Comparison of ENCODE assay signal across 26 mouse cellular contexts in genomic region chr1:135812205-135812604, GRCm38 (mm10). TPM values are rescaled to one million over a fixed set of nuclear protein-coding genes. Genes with fewer than 3 reads are reported as not detected.
DNase-seq lines count a peak whose midpoint lies in the region; ATAC-seq and TF ChIP-seq lines count a peak whose summit lies in the region.
"Had no signal": no experiment of that assay in that cellular context is flagged by ENCODE, and none has a peak within 500 bp of the region (broad histone marks: within the 10 kb centered on the region; RNA-seq: fewer than 3 reads in every experiment).

No protein-coding gene starts in this region.

- H3K4me2 ChIP-seq in embryonic facial prominence, embryonic 14.5 days (ENCODE audit: low read depth, low read length), result no peak overlapping the region
- no peak overlapping the region for H3K4me2 ChIP-seq in heart, embryonic 15.5 days
- H3K4me2 ChIP-seq in lung, postnatal 0 days (replicated peaks; ENCODE audit: low read depth, low read length), result no peak overlapping the region
- H3K4me2 ChIP-seq in stomach, postnatal 0 days (replicated peaks; ENCODE audit: low read depth), result no peak overlapping the region
- H3K4me2 ChIP-seq: forebrain, embryonic 15.5 days; hindbrain, embryonic 12.5 days; kidney, embryonic 15.5 days; neural tube, embryonic 15.5 days had no signal

- no peak for TF ChIP-seq EP300 in lung, postnatal 0 days (IDR thresholded peaks at IDR 0.05)
- no peak for TF ChIP-seq EP300 in stomach, postnatal 0 days (optimal IDR thresholded peaks at IDR 0.05)

- H3K9me3 ChIP-seq in embryonic facial prominence, embryonic 14.5 days (ENCODE audit: control insufficient read depth, low read length), result no peaks in the 10 kb centered on the region
- H3K9me3 ChIP-seq in embryonic facial prominence, embryonic 10.5 days, result no peaks in the 10 kb centered on the region
- no peaks in the 10 kb centered on the region for H3K9me3 ChIP-seq in heart, embryonic 15.5 days (replicated peaks)
- H3K9me3 ChIP-seq in lung, postnatal 0 days (ENCODE audit: low read length), result no peaks in the 10 kb centered on the region
- H3K9me3 ChIP-seq in stomach, postnatal 0 days (ENCODE audit: control insufficient read depth, low read length), result no peaks in the 10 kb centered on the region
- H3K9me3 ChIP-seq: forebrain, embryonic 15.5 days; hindbrain, embryonic 12.5 days; kidney, embryonic 15.5 days; midbrain, embryonic 10.5 days; neural tube, embryonic 15.5 days had no signal

- WGBS in embryonic facial prominence, embryonic 14.5 days, result 73% methylated on average over 3 of the region's 3 CpGs
- WGBS in embryonic facial prominence, embryonic 10.5 days, result 87% methylated on average over 3 of the region's 3 CpGs
- 35% methylated on average over 3 of the region's 3 CpGs for WGBS in heart, embryonic 15.5 days
- 60% methylated on average over 3 of the region's 3 CpGs for WGBS in lung, postnatal 0 days
- 49% methylated on average over 3 of the region's 3 CpGs for WGBS in stomach, postnatal 0 days

- DNase-seq in embryonic facial prominence, embryonic 14.5 days (ENCODE audit: low spot score), result no peak
- no peak for DNase-seq in embryonic facial prominence, embryonic 10.5 days (ENCODE audit: low spot score)
- no peak for DNase-seq in heart, adult 8-10 months (ENCODE audit: low spot score)
- no peak for DNase-seq in lung, postnatal 0 days (ENCODE audit: low spot score)
- DNase-seq in lung, postnatal 14 days, result no peak
- DNase-seq in stomach, postnatal 0 days (ENCODE audit: low spot score), result no peak
- DNase-seq in urinary bladder, adult 2 months (ENCODE audit: low spot score), result no peak
- DNase-seq: adrenal gland, adult 8-10 months; cerebellum, adult 18-20 months; cerebellum, postnatal 14 days; embryo, embryonic 11 days; gastrocnemius, postnatal 10 days; left cerebral cortex, postnatal 4 days; right cerebral cortex, adult 18-20 months; right cerebral cortex, postnatal 4 days had no signal

- H3K27me3 ChIP-seq in embryonic facial prominence, embryonic 14.5 days (replicated peaks; ENCODE audit: control insufficient read depth, insufficient read depth, low read length), result peaks cover 14% of the 10 kb centered on the region
- peaks cover 51% of the 10 kb centered on the region for H3K27me3 ChIP-seq in embryonic facial prominence, embryonic 10.5 days (replicated peaks; ENCODE audit: low read depth, poor library complexity, severe bottlenecking)
- no peaks in the 10 kb centered on the region for H3K27me3 ChIP-seq in heart, embryonic 15.5 days
- H3K27me3 ChIP-seq in lung, postnatal 0 days (replicated peaks; ENCODE audit: insufficient read depth, low read length), result no peaks in the 10 kb centered on the region; the same call in 1 of the 2 replicates
- H3K27me3 ChIP-seq in stomach, postnatal 0 days (ENCODE audit: control insufficient read depth, insufficient read depth, low read length), result no peaks in the 10 kb centered on the region

- TF ChIP-seq CTCF in lung, postnatal 0 days (IDR thresholded peaks at IDR 0.05), result no peak
- TF ChIP-seq CTCF in stomach, postnatal 0 days (IDR thresholded peaks at IDR 0.05; ENCODE audit: low read depth), result no peak

- ATAC-seq in embryonic facial prominence, embryonic 14.5 days (ENCODE audit: low read depth), result 0 out of 2 replicates have a peak, but pooled peaks have one; percentile 17
- ATAC-seq in heart, embryonic 15.5 days (replicated peaks; ENCODE audit: insufficient number of reproducible peaks, insufficient read depth, low FRiP score, low read depth), result no peak
- peak; percentile 29; the same call in 1 of the 2 replicates for ATAC-seq in lung, postnatal 0 days
- ATAC-seq in stomach, postnatal 0 days (ENCODE audit: low FRiP score, low TSS enrichment), result peak; percentile 72
- ATAC-seq: activated CD4-positive, CD25-positive, alpha-beta regulatory T cell, adult 4 months; forebrain, embryonic 15.5 days; inflammation-experienced regulatory T-cells, adult 6 months; midbrain, embryonic 16.5 days had no signal

- H3K9ac ChIP-seq in embryonic facial prominence, embryonic 14.5 days (ENCODE audit: low read depth, low read length), result no peak overlapping the region
- no peak overlapping the region for H3K9ac ChIP-seq in heart, embryonic 15.5 days
- no peak overlapping the region for H3K9ac ChIP-seq in lung, postnatal 0 days (replicated peaks; ENCODE audit: low read depth)
- H3K9ac ChIP-seq in stomach, postnatal 0 days (ENCODE audit: low read length), result no peak overlapping the region
- H3K9ac ChIP-seq: forebrain, embryonic 15.5 days; hindbrain, embryonic 12.5 days; kidney, embryonic 15.5 days; neural tube, embryonic 15.5 days had no signal

- no peak overlapping the region for H3K4me3 ChIP-seq in embryonic facial prominence, embryonic 14.5 days (ENCODE audit: low read depth, low read length)
- H3K4me3 ChIP-seq in embryonic facial prominence, embryonic 10.5 days, result no peak overlapping the region
- no peak overlapping the region for H3K4me3 ChIP-seq in heart, embryonic 15.5 days
- no peak overlapping the region for H3K4me3 ChIP-seq in lung, postnatal 0 days (ENCODE audit: low read depth, low read length)
- no peak overlapping the region for H3K4me3 ChIP-seq in stomach, postnatal 0 days (ENCODE audit: low read depth, low read length)
- H3K4me3 ChIP-seq: forebrain, embryonic 15.5 days; hindbrain, embryonic 12.5 days; kidney, embryonic 15.5 days; midbrain, embryonic 10.5 days; neural tube, embryonic 15.5 days had no signal

- no peak overlapping the region for H3K27ac ChIP-seq in embryonic facial prominence, embryonic 14.5 days (replicated peaks; ENCODE audit: low read depth, low read length)
- H3K27ac ChIP-seq in embryonic facial prominence, embryonic 10.5 days (replicated peaks), result no peak overlapping the region
- H3K27ac ChIP-seq in heart, embryonic 15.5 days, result peak overlapping the region; percentile 85
- no peak overlapping the region for H3K27ac ChIP-seq in lung, postnatal 0 days (ENCODE audit: low read length)
- H3K27ac ChIP-seq in stomach, postnatal 0 days (replicated peaks), result peak overlapping the region; percentile 93
- H3K27ac ChIP-seq: forebrain, embryonic 15.5 days; hindbrain, embryonic 12.5 days; kidney, embryonic 15.5 days; midbrain, embryonic 10.5 days; neural tube, embryonic 15.5 days had no signal

- no peaks in the 10 kb centered on the region for H3K36me3 ChIP-seq in embryonic facial prominence, embryonic 14.5 days (ENCODE audit: control insufficient read depth, insufficient read depth, low read length)
- no peaks in the 10 kb centered on the region for H3K36me3 ChIP-seq in embryonic facial prominence, embryonic 10.5 days (replicated peaks)
- H3K36me3 ChIP-seq in heart, embryonic 15.5 days, result peaks cover 35% of the 10 kb centered on the region
- H3K36me3 ChIP-seq in lung, postnatal 0 days (ENCODE audit: insufficient read depth, low read length), result no peaks in the 10 kb centered on the region
- H3K36me3 ChIP-seq in stomach, postnatal 0 days (ENCODE audit: control insufficient read depth, insufficient read depth, low read length), result no peaks in the 10 kb centered on the region
- H3K36me3 ChIP-seq: forebrain, embryonic 15.5 days; hindbrain, embryonic 12.5 days; kidney, embryonic 15.5 days; midbrain, embryonic 10.5 days; neural tube, embryonic 15.5 days had no signal

- H3K4me1 ChIP-seq in embryonic facial prominence, embryonic 14.5 days (ENCODE audit: control insufficient read depth, insufficient read depth, low read length), result peaks cover 4% of the 10 kb centered on the region; the same call in 1 of the 2 replicates
- peaks cover 10% of the 10 kb centered on the region; the same call in 1 of the 2 replicates for H3K4me1 ChIP-seq in embryonic facial prominence, embryonic 10.5 days
- H3K4me1 ChIP-seq in heart, embryonic 15.5 days (replicated peaks), result peaks cover 57% of the 10 kb centered on the region
- H3K4me1 ChIP-seq in lung, postnatal 0 days (ENCODE audit: insufficient read depth, low read depth, low read length), result no peaks in the 10 kb centered on the region
- peaks cover 7% of the 10 kb centered on the region; the same call in 1 of the 2 replicates for H3K4me1 ChIP-seq in stomach, postnatal 0 days (replicated peaks; ENCODE audit: control insufficient read depth, insufficient read depth)
- H3K4me1 ChIP-seq: neural tube, embryonic 15.5 days had no signal

RNA-seq across cellular contexts. Expression of gene Lad1, which starts 6.2 kb away (rescaled TPM):
- 16.6 and 21.7 TPM in 2 replicates for polyA plus RNA-seq in embryonic facial prominence, embryonic 14.5 days (2014; fragmentation: Nextera tagmentation; extraction: Ambion mirVana)
- polyA plus RNA-seq in embryonic facial prominence, embryonic 10.5 days (2016; fragmentation: Nextera tagmentation; extraction: Ambion mirVana), result 7.5 TPM in 2 replicates
- 3.2 and 5.8 TPM in 2 replicates for polyA plus RNA-seq in heart, embryonic 15.5 days (2015; fragmentation: Nextera tagmentation; extraction: Ambion mirVana)
- 1 to 10 TPM; 5.0 to 8.6 (median 5.5) TPM for total RNA-seq in heart, adult 8-10 months (2022)
- 4.4 and 6.0 TPM in 2 replicates for polyA plus RNA-seq in lung, postnatal 0 days (2015; fragmentation: Nextera tagmentation; extraction: Ambion mirVana)
- polyA plus RNA-seq in stomach, postnatal 0 days (2015; fragmentation: Nextera tagmentation; extraction: Ambion mirVana), result 128 and 140 TPM in 2 replicates
- polyA plus RNA-seq in urinary bladder, adult 2 months (2012; rRNA removed), result 43.4 and 46.3 TPM in 2 replicates
- total RNA-seq: granulocyte monocyte progenitor cell, adult 5-6 weeks had no signal

RNA-seq across cellular contexts. Expression of gene Tnnt2, which starts 23.9 kb away (rescaled TPM):
- 193 and 213 TPM in 2 replicates for polyA plus RNA-seq in embryonic facial prominence, embryonic 14.5 days (2014; fragmentation: Nextera tagmentation; extraction: Ambion mirVana)
- 1.1 and 4.4 TPM in 2 replicates for polyA plus RNA-seq in embryonic facial prominence, embryonic 10.5 days (2016; fragmentation: Nextera tagmentation; extraction: Ambion mirVana)
- polyA plus RNA-seq in heart, embryonic 15.5 days (2015; fragmentation: Nextera tagmentation; extraction: Ambion mirVana), result 7,410 and 9,283 TPM in 2 replicates
- total RNA-seq in heart, adult 8-10 months (2022), result over 10,000 TPM in 2 of 4 experiments, 1,000 to 10,000 TPM in 2; 8,821 to 11,650 (median 10,060) TPM
- polyA plus RNA-seq in lung, postnatal 0 days (2015; fragmentation: Nextera tagmentation; extraction: Ambion mirVana), result 84.6 and 115 TPM in 2 replicates
- polyA plus RNA-seq in stomach, postnatal 0 days (2015; fragmentation: Nextera tagmentation; extraction: Ambion mirVana), result 36.4 and 39.9 TPM in 2 replicates
- polyA plus RNA-seq in urinary bladder, adult 2 months (2012; rRNA removed), result 274 and 426 TPM in 2 replicates
- total RNA-seq: granulocyte monocyte progenitor cell, adult 5-6 weeks had no signal

RNA-seq across cellular contexts. Expression of gene Tnni1, which starts 33.0 kb away (rescaled TPM):
- polyA plus RNA-seq in embryonic facial prominence, embryonic 14.5 days (2014; fragmentation: Nextera tagmentation; extraction: Ambion mirVana), result 637 and 738 TPM in 2 replicates
- 5.5 and 7.9 TPM in 2 replicates for polyA plus RNA-seq in embryonic facial prominence, embryonic 10.5 days (2016; fragmentation: Nextera tagmentation; extraction: Ambion mirVana)
- 3,693 and 4,133 TPM in 2 replicates for polyA plus RNA-seq in heart, embryonic 15.5 days (2015; fragmentation: Nextera tagmentation; extraction: Ambion mirVana)
- 1 to 10 TPM in 2 of 4 experiments, under 1 TPM in 2; 0.44 to 2.4 (median 1.1) TPM for total RNA-seq in heart, adult 8-10 months (2022)
- polyA plus RNA-seq in lung, postnatal 0 days (2015; fragmentation: Nextera tagmentation; extraction: Ambion mirVana), result 26.1 and 31.2 TPM in 2 replicates
- 4.2 and 6.8 TPM in 2 replicates for polyA plus RNA-seq in stomach, postnatal 0 days (2015; fragmentation: Nextera tagmentation; extraction: Ambion mirVana)
- polyA plus RNA-seq in urinary bladder, adult 2 months (2012; rRNA removed), result 1.1 and 1.2 TPM in 2 replicates
- total RNA-seq: granulocyte monocyte progenitor cell, adult 5-6 weeks; left cerebral cortex, postnatal 4 days had no signal
- polyA plus RNA-seq: activated CD4-positive, CD25-positive, alpha-beta regulatory T cell, adult 4 months; inflammation-experienced regulatory T-cells, adult 6 months; liver, adult 2 months had no signal

RNA-seq across cellular contexts. Expression of gene Phlda3, which starts 46.3 kb away (rescaled TPM):
- 80.1 and 90.4 TPM in 2 replicates for polyA plus RNA-seq in embryonic facial prominence, embryonic 14.5 days (2014; fragmentation: Nextera tagmentation; extraction: Ambion mirVana)
- polyA plus RNA-seq in embryonic facial prominence, embryonic 10.5 days (2016; fragmentation: Nextera tagmentation; extraction: Ambion mirVana), result 29.0 and 32.2 TPM in 2 replicates
- 70.5 and 85.0 TPM in 2 replicates for polyA plus RNA-seq in heart, embryonic 15.5 days (2015; fragmentation: Nextera tagmentation; extraction: Ambion mirVana)
- total RNA-seq in heart, adult 8-10 months (2022), result 10 to 100 TPM in 1 of 4 experiments, 1 to 10 TPM in 3; 7.2 to 12.7 (median 8.4) TPM
- 80.7 and 82.0 TPM in 2 replicates for polyA plus RNA-seq in lung, postnatal 0 days (2015; fragmentation: Nextera tagmentation; extraction: Ambion mirVana)
- 91.1 and 92.2 TPM in 2 replicates for polyA plus RNA-seq in stomach, postnatal 0 days (2015; fragmentation: Nextera tagmentation; extraction: Ambion mirVana)
- 124 and 138 TPM in 2 replicates for polyA plus RNA-seq in urinary bladder, adult 2 months (2012; rRNA removed)

Comparison
In these comparisons a context has a peak if more than half of its experiments do, and no peak if none do; other contexts are left out.
1. RNA of gene Tnni1, which starts 33.0 kb away (polyA plus RNA-seq): 3,693 to 4,133 TPM in heart, embryonic 15.5 days and 637 to 738 TPM in embryonic facial prominence, embryonic 14.5 days; 26.1 to 31.2 TPM in lung, postnatal 0 days, 5.5 to 7.9 TPM in embryonic facial prominence, embryonic 10.5 days, 4.2 to 6.8 TPM in stomach, postnatal 0 days and 1.1 to 1.2 TPM in urinary bladder, adult 2 months; every median in the first group is over 10 times any median in the second.
2. H3K27ac ChIP-seq: peak in heart, embryonic 15.5 days (single experiment) and stomach, postnatal 0 days (single experiment); none in embryonic facial prominence, embryonic 14.5 days (single experiment), embryonic facial prominence, embryonic 10.5 days (single experiment) and lung, postnatal 0 days (single experiment).
3. RNA of gene Tnnt2, which starts 23.9 kb away (polyA plus RNA-seq): 7,410 to 9,283 TPM in heart, embryonic 15.5 days; 274 to 426 TPM in urinary bladder, adult 2 months, 193 to 213 TPM in embryonic facial prominence, embryonic 14.5 days, 84.6 to 115 TPM in lung, postnatal 0 days, 36.4 to 39.9 TPM in stomach, postnatal 0 days and 1.1 to 4.4 TPM in embryonic facial prominence, embryonic 10.5 days; every median in the first group is over 10 times any median in the second.